Mouse (Mus musculus) CD8-positive naive resting alpha-beta T cell, adult 2 months (primary cell): ENCODE results near the gene Il2rb.

ENCODE experiments used
- DNase-seq, 2 experiments: peaks; one replicate each; pipeline ENCODE4 v3.0.0; 2022; ENCODE audit warnings: low read depth in 2 of 2, low spot score in 2 of 2

Gene Il2rb

DNA sequence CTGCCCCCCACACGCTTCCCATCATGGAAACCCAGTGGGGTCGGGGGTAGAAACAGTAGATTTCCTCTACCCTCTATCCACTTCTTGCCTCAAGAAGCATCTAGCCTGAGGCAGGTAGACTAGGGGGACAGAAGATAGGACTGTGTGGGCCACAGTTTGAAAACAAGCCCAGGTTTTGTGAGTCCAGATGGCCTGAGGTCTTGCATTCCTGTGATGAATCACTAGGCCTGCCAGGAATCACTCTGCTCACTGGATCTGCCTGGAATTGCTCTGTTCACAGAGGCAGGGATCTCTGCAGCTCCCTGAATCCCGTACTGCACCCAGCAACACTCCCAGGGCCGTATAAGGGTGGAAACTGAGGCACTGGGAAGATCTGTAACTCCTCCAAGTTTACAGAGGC lies 11.8 kb downstream of the Il2rb start:
- DNase-seq = no peak

DNA sequence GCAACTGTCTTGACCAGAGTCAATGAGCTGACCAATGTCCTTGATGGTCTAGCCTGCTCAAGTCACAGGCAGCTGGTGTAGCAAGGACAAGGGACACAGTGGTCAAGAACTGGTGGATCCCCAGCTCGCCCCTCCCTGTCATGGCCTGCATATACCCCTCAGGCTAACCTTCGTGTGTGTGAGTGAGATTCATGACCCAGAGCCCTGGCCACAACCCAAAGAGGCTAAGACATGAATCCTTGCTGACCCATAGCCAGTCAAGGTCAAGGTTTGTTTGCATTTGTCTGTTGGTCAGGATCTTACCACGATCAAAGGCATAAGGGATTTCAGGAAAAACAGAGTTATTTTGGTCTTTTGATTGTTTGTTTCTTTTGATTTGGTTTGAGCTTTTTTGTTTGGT lies 12.6 kb downstream of the Il2rb start:
- no peak for DNase-seq

DNA sequence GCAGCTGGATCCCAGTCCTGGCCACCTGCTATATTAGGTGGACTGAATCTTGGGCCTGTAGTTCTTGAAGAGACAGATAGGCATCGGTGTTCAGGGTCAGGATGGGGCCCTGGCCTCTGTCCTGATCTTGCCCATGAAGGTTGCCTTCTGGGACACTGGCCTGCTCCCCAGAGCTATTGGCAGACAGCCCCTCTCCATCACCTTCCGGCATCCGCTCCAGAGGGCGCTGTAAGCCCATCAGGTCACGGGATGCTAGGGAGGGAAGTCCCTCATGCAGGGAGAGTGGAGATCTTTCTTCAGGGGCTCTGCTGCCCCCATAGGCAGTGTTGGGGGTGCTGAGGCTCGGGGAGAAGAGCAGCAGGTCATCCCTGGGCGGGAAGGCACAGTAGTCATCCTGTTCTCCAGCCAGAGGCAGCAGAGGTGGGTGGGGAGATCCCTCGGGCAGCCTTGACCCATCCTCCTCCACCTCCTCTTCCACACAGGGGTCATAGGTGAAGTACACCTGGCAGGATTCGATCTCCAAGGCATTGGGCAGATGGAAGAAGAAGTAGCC lies 13.5 kb downstream of the Il2rb start:
- no peak for DNase-seq

DNA sequence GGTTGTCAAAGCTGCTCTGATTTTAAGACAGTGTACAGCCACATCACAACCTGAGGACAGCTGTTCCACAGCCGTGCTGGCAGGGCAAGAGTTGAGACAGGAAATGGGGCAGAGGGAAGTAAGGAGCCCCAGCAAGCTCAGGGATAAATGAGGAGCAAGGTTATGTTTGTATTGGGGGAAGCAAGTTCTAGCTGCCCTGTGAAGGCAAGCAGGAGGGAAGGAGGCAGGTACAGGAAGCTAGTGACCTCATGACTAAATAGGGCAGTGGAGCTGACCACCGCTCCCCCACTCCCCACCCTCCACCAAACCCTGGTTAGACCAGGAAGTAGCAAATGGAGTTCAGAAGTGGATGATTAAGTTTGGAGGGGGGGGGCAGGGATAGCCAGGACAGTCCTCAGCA lies 14.1 kb downstream of the Il2rb start:
- DNase-seq = no peak

DNA sequence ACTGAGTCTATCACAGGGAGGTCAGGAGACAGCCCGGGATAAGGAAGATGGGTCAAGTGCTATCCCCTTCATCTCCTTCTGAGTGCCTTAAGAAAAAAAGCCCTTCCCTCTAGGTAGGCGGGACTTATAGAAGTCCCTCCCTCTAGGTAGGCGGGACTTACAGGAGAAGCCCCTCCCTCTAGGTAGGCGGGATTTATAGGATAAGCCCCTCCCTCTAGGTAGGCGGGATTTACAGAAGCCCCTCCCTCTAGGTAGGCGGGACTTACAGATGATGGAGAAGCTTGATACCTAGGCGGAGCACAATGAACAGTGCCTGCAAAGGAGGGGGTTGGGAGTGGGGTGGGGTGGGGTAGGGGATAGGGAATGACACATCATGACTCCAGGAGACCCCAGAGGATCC lies 15.0 kb downstream of the Il2rb start:
- DNase-seq = peak; percentile 26 to 49

DNA sequence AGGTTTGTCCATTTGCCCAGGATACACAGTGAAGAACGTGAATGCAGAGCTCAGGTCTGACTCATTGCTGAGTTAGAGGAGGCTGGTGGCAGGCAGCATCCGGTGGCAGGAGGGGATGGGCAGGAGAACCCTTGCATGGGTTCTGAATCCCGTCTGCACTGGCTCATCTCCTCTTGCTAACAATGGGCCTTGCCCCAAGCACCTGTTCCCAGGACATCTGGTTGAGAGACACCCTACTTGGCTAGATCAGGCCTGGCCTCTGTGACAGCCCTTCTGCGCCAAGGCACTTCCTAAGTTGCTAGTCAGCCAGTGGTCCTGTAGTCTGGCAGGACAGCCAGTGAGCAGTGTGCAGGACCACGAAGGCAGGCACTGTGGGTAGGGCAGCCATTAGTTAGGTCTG lies 15.6 kb downstream of the Il2rb start:
- no peak for DNase-seq

DNA sequence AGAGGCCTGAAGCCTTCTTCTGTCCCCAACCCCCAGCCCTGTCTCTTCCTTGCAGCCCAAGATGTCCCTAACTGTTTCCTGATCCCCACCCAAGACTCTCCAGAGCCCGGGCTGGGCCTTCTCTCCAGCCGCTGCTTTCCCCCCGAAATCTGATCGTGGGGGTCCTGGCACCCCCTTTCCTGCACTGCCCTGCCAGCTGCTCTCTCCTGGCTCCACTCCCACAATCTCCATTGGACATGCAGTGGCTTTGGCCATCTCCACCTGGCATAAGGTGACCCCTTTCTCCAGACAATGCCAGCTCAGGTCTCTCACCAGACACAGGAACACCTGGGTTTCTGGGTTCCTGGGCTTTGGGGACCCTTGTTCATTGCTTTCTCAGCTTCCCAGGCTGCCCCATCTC lies 17.0 kb downstream of the Il2rb start:
- no peak for DNase-seq

DNA sequence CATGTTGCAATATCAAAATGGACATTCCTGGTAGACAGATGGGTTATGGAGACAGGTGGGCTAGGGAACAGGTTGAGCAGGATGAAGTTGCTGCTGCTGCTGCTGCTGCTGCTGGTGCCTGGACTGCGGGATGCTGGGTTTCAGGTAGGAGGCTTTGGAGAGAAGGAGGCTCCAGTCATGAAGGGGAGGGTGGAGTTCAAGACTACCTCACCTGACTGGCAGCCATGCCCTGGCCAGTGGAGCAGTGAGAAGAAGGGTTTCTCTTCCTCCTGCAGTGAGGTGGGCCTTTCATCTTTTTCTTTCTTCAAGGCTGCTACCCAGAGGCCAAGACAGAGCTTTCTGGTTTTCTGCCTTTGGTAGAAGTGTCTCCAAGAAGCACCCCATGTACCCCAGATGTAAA lies 18.2 kb downstream of the Il2rb start:
- DNase-seq = no peak

DNA sequence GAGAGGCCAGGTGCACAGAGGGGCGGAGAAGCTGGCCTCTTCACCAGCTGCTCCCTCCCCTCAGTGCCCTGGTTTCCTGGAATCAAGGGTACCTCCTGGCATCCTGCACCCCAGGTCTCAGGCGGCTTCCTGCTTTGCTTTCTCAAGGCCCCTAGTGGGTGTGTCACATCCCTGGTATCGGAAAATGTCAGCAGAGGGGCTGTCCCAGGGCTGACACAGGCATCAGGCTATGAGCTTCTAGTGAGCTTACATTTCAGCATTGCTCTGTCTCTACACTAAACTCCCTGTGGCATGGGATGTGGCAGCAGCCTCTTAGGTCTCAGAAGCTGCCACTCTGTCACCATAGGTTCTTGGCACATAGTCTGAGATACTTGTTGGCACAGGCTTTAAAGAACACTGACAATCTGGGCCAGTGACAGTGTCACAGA lies 19.5 kb downstream of the Il2rb start:
- DNase-seq = peak; percentile 25 to 38

DNA sequence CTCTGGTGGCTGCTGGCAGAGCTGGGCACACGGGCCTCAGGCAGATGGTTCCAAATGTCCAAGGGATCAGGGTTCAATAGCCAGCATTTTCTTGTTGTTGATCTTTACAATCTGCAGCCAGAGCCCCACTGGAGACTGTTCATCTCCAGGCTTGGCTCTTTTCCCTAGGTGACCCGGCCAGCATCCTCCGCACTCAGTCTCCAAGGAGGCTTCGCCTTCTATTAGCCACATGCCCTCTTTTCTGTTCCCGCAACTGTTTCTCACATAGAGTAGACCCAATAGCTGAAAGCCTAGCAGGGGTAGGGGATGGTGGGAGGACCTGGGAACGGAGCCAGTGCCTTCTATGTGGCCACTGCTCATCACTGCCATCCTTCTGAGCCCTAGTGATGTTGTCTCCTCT lies 21.6 kb downstream of the Il2rb start:
- DNase-seq = no peak

DNA sequence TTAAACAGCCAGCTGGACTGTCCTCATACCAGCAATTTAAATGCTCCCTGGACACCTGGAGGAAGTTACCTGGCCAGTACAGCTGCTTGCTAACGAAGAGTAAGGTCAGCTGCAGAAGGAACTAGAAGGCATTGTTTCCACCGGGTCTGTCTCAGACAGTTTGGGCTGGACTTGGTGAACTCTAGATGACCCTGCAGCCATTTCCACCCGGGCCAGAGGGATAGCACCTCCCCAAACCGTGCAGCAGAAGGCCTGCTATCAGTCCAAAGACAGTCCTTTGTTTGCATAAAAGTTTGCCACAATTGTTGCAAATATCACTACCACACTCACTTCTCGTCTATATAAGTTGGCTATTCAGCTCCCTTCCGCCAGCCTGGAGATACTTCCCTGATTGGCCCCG lies 23.2 kb downstream of the Il2rb start:
- DNase-seq = no peak

DNA sequence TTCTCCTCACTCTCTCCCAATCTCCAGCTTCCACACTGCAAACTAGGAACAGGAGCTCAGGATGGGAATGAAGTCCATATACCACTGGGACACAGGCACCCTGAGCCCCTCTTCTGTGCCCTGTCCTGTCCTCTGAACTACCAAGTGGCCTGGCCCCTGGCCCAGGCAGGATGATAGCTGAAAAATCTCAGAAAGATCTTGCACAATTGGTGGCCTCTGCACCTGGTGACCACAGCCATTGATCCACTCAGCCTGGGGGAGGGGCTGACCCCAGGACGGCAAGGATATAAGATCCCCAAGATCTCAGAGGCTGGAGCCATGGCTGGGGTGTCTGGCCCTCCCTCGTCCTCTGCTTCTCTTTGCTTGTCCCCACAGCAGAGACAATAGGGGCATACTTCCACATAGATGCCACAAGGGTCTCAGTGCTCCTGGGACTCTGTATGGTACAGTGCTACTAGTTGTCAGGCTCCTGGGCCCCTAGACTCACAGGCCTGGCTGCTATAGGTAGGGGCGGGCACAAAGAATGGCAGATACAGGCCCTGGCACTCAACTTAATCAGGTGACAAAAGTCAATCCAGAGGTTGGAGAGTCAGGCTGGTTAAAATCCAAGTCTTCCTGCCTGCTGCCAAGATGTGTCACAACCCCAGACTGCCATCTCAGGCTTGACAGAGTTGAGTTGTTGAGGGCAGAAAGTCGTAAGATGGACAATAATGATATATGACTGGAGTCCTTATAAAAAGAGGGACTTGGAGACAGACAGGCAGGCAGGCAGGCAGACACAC lies 24.4 kb downstream of the Il2rb start:
- no peak for DNase-seq

DNA sequence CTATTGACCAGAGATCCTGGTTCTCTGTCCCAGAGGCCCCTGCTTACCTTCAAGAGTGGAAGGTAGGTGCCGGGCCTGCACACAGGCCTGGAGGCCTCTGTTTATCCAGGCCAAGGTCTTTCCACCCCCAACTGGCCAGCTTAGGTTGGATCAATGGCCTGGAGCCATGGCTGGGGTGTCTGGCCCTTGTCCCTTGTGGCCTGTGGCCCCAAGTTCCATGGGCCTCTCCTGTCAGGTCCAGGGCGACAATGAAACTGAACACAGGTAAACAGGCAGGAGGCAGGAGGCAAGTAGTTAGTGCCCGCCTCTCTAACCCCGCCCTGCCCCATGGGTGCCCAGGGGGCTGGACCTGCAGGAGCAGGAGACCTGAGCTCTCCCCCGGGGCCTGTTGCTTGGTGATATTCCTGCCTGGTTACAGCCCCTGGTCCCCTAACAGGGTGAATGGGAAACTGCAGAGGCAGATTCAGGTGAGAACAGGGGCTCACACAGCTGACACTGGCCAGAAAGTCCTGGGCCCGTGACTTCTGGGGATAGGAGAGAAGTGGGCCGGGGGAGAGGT lies 26.6 kb downstream of the Il2rb start, which contains the start of gene Tmprss6:
TSS of gene Tmprss6 (minus strand) at position 256 of the 559 bp plus-strand sequence.
- DNase-seq = no peak

DNA sequence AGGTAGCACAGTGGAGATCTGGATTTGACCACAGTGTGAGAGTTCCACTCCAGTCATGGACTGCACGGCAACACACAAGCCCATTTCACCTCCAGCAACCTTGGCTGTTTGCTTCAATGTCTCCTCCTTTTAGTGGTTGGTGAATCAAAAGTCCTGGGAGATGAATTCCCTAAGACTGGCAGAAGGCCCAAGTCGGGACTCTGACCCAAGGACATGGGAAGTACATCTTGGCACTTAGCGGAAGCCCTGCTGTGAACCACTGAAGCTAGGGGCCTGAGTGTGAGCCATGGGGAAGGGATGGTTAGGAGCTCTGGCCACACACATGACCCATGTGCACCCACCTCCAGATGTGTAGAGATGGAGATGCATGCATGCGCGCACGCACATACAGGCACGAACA lies 27.5 kb downstream of the Il2rb start:
- DNase-seq = no peak

DNA sequence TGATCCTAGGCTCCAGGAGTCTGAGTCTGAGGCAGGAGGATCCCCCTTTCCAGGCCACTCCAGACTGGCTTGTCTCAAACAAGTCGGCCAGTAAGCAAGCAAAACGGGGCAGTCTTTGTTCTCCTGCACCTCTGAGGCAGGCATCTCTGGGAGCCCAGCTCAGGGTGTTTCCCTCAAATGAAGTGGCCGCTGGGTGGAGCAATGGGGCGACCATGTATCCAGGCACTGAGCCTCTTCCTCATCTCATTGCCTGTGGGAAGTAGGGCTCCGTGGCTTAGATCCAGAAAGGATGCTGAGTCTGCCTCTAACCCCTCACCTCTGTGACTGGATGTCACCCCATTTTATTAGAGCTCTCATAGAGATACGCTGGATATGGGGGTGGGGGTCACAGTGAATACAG lies 28.3 kb downstream of the Il2rb start:
- no peak for DNase-seq

DNA sequence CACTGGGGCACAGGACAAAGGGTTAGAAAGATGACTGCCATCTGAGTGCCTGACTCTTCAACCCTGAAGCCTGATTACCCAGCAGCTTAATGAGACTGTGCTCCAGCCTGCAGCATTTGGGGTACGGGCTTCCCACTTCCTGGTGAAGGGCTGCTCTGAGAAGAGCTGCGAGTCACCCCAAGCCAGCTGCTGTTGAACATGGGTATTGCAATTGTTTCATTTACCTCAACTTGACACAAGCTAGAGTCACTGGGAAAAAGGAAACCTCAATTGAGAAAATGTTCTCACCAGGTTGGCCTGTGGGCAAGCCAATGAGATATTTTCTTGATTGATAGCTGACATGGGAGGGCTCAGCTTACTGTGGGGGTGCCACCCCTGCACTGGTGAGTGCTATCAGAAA lies 32.1 kb downstream of the Il2rb start:
- peak; percentile 38 to 63 for DNase-seq

DNA sequence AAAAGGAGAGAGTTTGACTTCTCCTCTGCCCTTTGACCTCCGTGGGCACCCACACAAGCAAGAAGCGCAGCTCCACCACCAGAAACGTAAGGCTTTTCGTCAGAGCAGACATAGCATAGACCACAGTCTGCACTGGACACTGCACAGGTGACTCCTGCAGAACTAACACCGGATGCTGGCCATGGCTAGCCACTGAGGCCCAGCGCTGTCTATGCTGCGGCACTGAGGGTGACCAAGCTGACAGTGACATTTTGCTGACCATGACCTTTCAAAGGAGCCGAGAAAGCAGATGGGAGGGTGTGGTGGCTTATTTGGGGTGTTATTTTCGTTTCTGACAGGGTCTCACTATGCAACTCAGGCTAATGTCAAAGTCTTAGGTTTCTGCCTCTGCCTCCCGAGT lies 37.9 kb downstream of the Il2rb start:
- no peak for DNase-seq

DNA sequence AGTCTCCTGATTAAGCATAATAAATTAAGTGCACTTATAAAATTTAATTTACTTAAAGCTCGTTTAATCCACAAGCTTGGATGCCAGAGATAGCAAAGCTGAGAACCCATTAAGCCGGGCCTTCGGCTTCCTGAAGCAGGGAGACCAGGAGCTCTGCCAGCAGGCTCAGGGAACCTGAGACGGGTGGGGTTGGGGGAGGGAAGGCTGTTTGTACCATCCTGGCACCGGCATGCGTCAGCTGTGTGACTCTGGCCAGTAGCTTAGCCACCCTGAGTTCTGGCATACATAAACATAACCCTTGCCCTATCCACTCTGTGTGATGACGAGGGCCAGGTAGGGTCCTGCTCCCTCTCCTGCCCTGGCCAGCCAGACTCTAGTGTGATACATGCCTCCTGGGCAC lies 39.0 kb downstream of the Il2rb start:
- no peak for DNase-seq

DNA sequence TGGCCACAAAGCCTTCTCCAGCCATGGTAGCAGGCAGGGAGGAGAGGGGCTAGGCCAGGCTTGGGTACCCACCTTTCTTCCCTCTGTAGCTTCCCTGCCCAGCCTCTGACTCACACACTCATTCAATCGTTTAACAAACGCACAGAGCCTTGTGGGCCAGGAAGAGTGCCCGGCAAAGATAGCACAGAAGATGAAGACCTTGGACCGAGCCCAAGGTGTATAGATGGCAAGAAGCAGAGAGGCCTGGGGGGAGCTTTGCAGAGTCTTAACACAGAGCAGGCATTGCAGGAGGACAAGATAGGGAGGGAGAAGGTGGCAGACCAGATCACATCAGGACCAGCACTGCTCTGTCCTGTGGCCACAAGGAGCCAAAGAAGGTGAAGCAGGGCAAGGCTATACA lies 39.9 kb downstream of the Il2rb start:
- no peak for DNase-seq

DNA sequence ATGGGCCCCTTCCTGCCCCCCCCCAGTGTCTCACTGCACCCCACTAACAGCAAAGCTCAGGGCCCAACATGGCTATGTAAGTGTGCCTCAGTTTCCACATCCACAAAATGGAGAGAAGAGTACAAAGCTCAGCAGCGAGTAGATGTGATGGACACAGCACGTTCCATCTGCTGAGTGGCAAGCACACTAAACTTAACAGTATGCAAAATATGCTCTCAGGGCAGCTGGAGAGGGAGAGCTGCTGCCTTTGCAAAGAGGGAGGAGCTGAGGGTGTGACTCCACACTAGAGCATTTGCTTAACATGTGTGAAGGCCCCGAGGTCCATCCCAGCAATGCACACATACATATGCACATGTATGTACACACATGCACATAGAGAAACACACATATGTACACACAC lies 42.1 kb downstream of the Il2rb start:
- DNase-seq = no peak

DNA sequence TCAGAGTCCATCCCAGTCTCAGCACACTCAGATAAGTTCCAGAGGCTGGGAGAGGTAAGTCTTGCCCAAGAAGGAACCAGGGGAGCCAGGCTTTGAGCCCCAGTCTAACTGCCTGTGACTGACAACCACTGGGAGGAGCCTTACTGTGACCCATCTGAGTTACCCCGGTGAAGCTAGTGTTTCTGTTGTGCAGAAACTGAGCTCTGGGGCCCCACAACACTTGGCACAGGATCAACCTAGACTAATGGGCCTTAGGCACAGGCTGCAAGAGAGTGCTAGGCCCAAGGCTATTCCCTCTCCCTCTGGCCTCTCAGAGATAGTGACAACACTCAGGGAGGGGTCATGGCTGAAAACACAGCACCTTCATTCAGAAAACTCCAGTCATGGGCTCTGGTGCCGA lies 43.9 kb downstream of the Il2rb start:
- DNase-seq = no peak

DNA sequence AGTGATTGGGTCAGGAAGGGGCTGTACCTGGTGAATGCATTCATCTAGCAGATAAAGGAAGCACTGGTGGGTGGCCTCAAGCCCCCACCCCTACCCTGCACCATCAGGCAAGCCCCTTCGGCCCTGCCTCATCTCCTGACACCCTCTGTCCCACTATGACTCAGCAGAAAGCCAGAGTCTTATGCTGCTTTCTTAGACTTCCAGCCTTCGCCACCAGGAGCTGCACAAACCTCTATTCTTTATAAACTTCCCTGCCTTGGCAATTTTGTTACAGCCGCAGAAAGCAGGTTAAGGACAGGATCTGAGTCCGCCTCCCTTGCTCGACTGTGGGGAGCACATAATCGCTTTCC lies 44.7 kb downstream of the Il2rb start:
- no peak for DNase-seq
